Mouse (Mus musculus) kidney, adult 2 months (tissue): ENCODE measurements around the gene Hist1h3g. TPM values are rescaled to one million over a fixed set of nuclear protein-coding genes. Genes with fewer than 3 reads are reported as not detected.
A peak's percentile ranks its signal among the peaks of the same experiment; 100 is the strongest.
"Not testable (repeated sequence)": the region's sequence is repeated elsewhere in the genome, so short reads cannot be mapped to it uniquely, and the experiment has no call there.

Experiments used
- DNase-seq: peaks from one replicate; pipeline ENCODE4 v3.0.0; 2021
- H3K27ac ChIP-seq: fragments of 200-500 bp; 2 replicates; pipeline ENCODE4 v1.5.1; 2012; ENCODE audit warnings: low read depth, low read length, control low read depth, inconsistent platforms; ENCODE audit not compliant: insufficient read depth
- H3K27me3 ChIP-seq: fragments of 200-500 bp; replicated peaks from 2 replicates; pipeline ENCODE4 v1.6.1; 2012; ENCODE audit warnings: mild to moderate bottlenecking, moderate library complexity, low read length, inconsistent platforms; ENCODE audit not compliant: control insufficient read depth, insufficient read depth
- H3K36me3 ChIP-seq: fragments of 200-500 bp; 2 replicates; pipeline ENCODE4 v1.6.1; 2012; ENCODE audit warnings: mild to moderate bottlenecking, moderate library complexity, low read length, inconsistent platforms; ENCODE audit not compliant: control insufficient read depth, insufficient read depth
- H3K4me1 ChIP-seq: fragments of 200-500 bp; 2 replicates; pipeline ENCODE4 v1.6.1; 2011; ENCODE audit warnings: low read length; ENCODE audit not compliant: control insufficient read depth, insufficient read depth
- H3K4me3 ChIP-seq: fragments of 200-500 bp; 2 replicates; pipeline ENCODE4 v1.5.1; 2011; ENCODE audit warnings: mild to moderate bottlenecking, low read depth, low read length, control low read depth; ENCODE audit not compliant: insufficient read depth
- CTCF ChIP-seq: fragments of 200-500 bp; conservative IDR thresholded peaks from 2 replicates; pipeline ENCODE4 v1.5.1; 2011; ENCODE audit warnings: low read depth, mild to moderate bottlenecking, control low read depth, low read length, moderate library complexity, mixed read lengths; ENCODE audit not compliant: insufficient read depth, insufficient read length
- POLR2A ChIP-seq: fragments of 200-500 bp; IDR thresholded peaks from one replicate; pipeline ENCODE4 v1.6.1; 2011; ENCODE audit warnings: low read depth, low read length, control low read depth
- WGBS: fragments of 180-500 bp; shearing (Covaris S2); methylation state at CpG from one replicate; pipeline ENCODE4 v1.1.7; 2018; 5-methylcytosine and 5-hydroxymethylcytosine counted together
- polyA plus RNA-seq: library from polyadenylated mRNA; depleted of rRNA; stranded (reverse); fragments of >200 nt; gene quantifications from 2 replicates; pipeline ENCODE4 v1.2.3, GENCODE M21; 2012

The Hist1h3g gene
- polyA plus RNA-seq, 1 experiment: 0.25 TPM

- not testable (repeated sequence) for H3K27ac ChIP-seq, H3K27me3 ChIP-seq, DNase-seq, H3K36me3 ChIP-seq, H3K4me1 ChIP-seq
- WGBS: 9% methylated on average over 11 of the region's 39 CpGs
- peak overlapping the region; percentile 8; the same call in 1 of the 2 replicates for H3K4me3 ChIP-seq
Observed at GRCm38 (mm10) chr13:23574546-23575170, 39.4 kb downstream of the Hist1h3g start.

- no peak within 1 kb of the TSS for H3K27ac ChIP-seq
- 5% methylated on average over 18 of the region's 18 CpGs for WGBS
Observed at GRCm38 (mm10) chr13:23575271-23575851, 40.1 kb downstream of the Hist1h3g start, which contains the start of gene Hist1h3d. Gene Hist1h3d (plus strand): TSS chr13:23575763.

GRCm38 (mm10) chr13:23575864-23576313 is 40.7 kb downstream of the Hist1h3g start:
- DNase-seq, H3K27me3 ChIP-seq, H3K27ac ChIP-seq, H3K4me1 ChIP-seq, H3K36me3 ChIP-seq: not testable (repeated sequence)
- WGBS: 10% methylated on average over 12 of the region's 40 CpGs
- peak overlapping the region; percentile 37; the same call in 1 of the 2 replicates for H3K4me3 ChIP-seq

More at GRCm38 (mm10) chr13:23575271-23575851, 40.1 kb downstream of the Hist1h3g start, which contains the start of gene Hist1h3d:
- peaks cover 2% of the 10 kb centered on the region; the same call in 1 of the 2 replicates for H3K27me3 ChIP-seq
- no peaks in the 10 kb centered on the region; the same call in 1 of the 2 replicates for H3K4me1 ChIP-seq
- H3K4me3 ChIP-seq: peak within 1 kb of the TSS; percentile 37; the same call in 1 of the 2 replicates
- DNase-seq: peak; percentile 52
- TF ChIP-seq CTCF (no peak), POLR2A (no peak)
- no peaks in the 10 kb centered on the region for H3K36me3 ChIP-seq

GRCm38 (mm10) chr13:23576351-23576881 is 41.2 kb downstream of the Hist1h3g start:
- no peak overlapping the region for H3K27ac ChIP-seq
- no peak overlapping the region for H3K4me3 ChIP-seq
- 71% methylated on average over 7 of the region's 7 CpGs for WGBS
- DNase-seq: no peak
- 0 out of 2 replicates have a peak, but pooled peaks cover 2% of the 10 kb centered on the region for H3K27me3 ChIP-seq
- no peaks in the 10 kb centered on the region for H3K36me3 ChIP-seq
- TF ChIP-seq POLR2A (no peak), CTCF (no peak)
- no peaks in the 10 kb centered on the region; the same call in 1 of the 2 replicates for H3K4me1 ChIP-seq

GRCm38 (mm10) chr13:23576906-23577639 is 41.9 kb downstream of the Hist1h3g start:
- no peak overlapping the region for H3K4me3 ChIP-seq
- H3K27me3 ChIP-seq: 0 out of 2 replicates have a peak, but pooled peaks cover 2% of the 10 kb centered on the region
- no peaks in the 10 kb centered on the region for H3K36me3 ChIP-seq
- no peak for DNase-seq
- TF ChIP-seq CTCF: no peak
- no peak for TF ChIP-seq POLR2A
- no peak overlapping the region for H3K27ac ChIP-seq
- 73% methylated on average over 6 of the region's 6 CpGs for WGBS
- H3K4me1 ChIP-seq: peaks cover 6% of the 10 kb centered on the region; the same call in 1 of the 2 replicates

GRCm38 (mm10) chr13:23577835-23578234 is 42.6 kb downstream of the Hist1h3g start:
- TF ChIP-seq POLR2A: no peak
- WGBS: 94% methylated on average over 1 of the region's 1 CpGs
- Histone ChIP-seq H3K4me1 (peaks cover 6% of the 10 kb centered on the region; the same call in 1 of the 2 replicates), H3K4me3 (no peak overlapping the region), H3K36me3 (no peaks in the 10 kb centered on the region), H3K27ac (no peak overlapping the region), H3K27me3 (0 out of 2 replicates have a peak, but pooled peaks cover 2% of the 10 kb centered on the region)
- no peak for DNase-seq
